Mouse (Mus musculus): ENCODE results near the gene Tmod1. TPM values are rescaled to one million over a fixed set of nuclear protein-coding genes. Genes with fewer than 3 reads are reported as not detected.

The Tmod1 gene
- polyA plus RNA-seq (2012; rRNA removed), result 2.9 and 5.2 TPM in 2 replicates

- Histone ChIP-seq H3K4me1 (ENCODE audit: control insufficient read depth, insufficient read depth, insufficient read length) (peaks cover 4% of the 10 kb centered on the region; the same call in 1 of the 2 replicates), H3K27ac (ENCODE audit: insufficient read depth, low read length) (no peak within 1 kb of the TSS; the same call in 1 of the 2 replicates), H3K27me3 (ENCODE audit: control insufficient read depth, insufficient read depth, low read length) (peaks cover 7% of the 10 kb centered on the region), H3K36me3 (ENCODE audit: control insufficient read depth, insufficient read depth, low read length) (no peaks in the 10 kb centered on the region), H3K4me3 (ENCODE audit: extremely low read depth, insufficient read depth, insufficient read length) (peak within 1 kb of the TSS; percentile 56)
- under 1% methylated on average over 71 of the region's 72 CpGs for WGBS
- TF ChIP-seq POLR2A (IDR thresholded peaks at IDR 0.05; ENCODE audit: low read depth, low read length) (no peak), CTCF (IDR thresholded peaks at IDR 0.05; ENCODE audit: extremely low read depth, insufficient read depth, insufficient read length, insufficient replicate concordance) (no peak)
- peak in 1 of 2 experiments; percentile 18 for DNase-seq (ENCODE audit: low read depth in 1 of 2, low spot score in 2 of 2)
These were observed at the start of gene Tmod1 for GRCm38 (mm10) chr4:46038892-46039751. Tmod1 (plus strand) TSS chr4:46038935.

GRCm38 (mm10) chr4:45990427-45991135, 48.2 kb upstream of the Tmod1 start:
- TF ChIP-seq CTCF (IDR thresholded peaks at IDR 0.05; ENCODE audit: extremely low read depth, insufficient read depth, insufficient read length, insufficient replicate concordance), result no peak
- TF ChIP-seq POLR2A (IDR thresholded peaks at IDR 0.05; ENCODE audit: low read depth, low read length), result no peak
- Histone ChIP-seq H3K4me1 (ENCODE audit: control insufficient read depth, insufficient read depth, insufficient read length) (no peaks in the 10 kb centered on the region), H3K4me3 (ENCODE audit: extremely low read depth, insufficient read depth, insufficient read length) (no peak overlapping the region), H3K36me3 (ENCODE audit: control insufficient read depth, insufficient read depth, low read length) (peaks cover 19% of the 10 kb centered on the region), H3K27me3 (ENCODE audit: control insufficient read depth, insufficient read depth, low read length) (no peaks in the 10 kb centered on the region), H3K27ac (ENCODE audit: insufficient read depth, low read length) (no peak overlapping the region)
- WGBS, result 86% methylated on average over 6 of the region's 6 CpGs
- DNase-seq (ENCODE audit: low read depth in 1 of 2, low spot score in 2 of 2), result no peak

- WGBS, result 91% methylated on average over 4 of the region's 4 CpGs
- Histone ChIP-seq H3K27me3 (ENCODE audit: control insufficient read depth, insufficient read depth, low read length) (no peaks in the 10 kb centered on the region), H3K36me3 (ENCODE audit: control insufficient read depth, insufficient read depth, low read length) (peaks cover 5% of the 10 kb centered on the region), H3K4me3 (ENCODE audit: extremely low read depth, insufficient read depth, insufficient read length) (no peak overlapping the region), H3K27ac (ENCODE audit: insufficient read depth, low read length) (no peak overlapping the region), H3K4me1 (ENCODE audit: control insufficient read depth, insufficient read depth, insufficient read length) (no peaks in the 10 kb centered on the region)
- DNase-seq (ENCODE audit: low read depth in 1 of 2, low spot score in 2 of 2), result no peak
- TF ChIP-seq POLR2A (IDR thresholded peaks at IDR 0.05; ENCODE audit: low read depth, low read length) (no peak), CTCF (IDR thresholded peaks at IDR 0.05; ENCODE audit: extremely low read depth, insufficient read depth, insufficient read length, insufficient replicate concordance) (no peak)
These were observed 40.2 kb upstream of the Tmod1 start for GRCm38 (mm10) chr4:45998536-45998935.

- Histone ChIP-seq H3K27me3 (ENCODE audit: control insufficient read depth, insufficient read depth, low read length) (no peaks in the 10 kb centered on the region), H3K4me3 (ENCODE audit: extremely low read depth, insufficient read depth, insufficient read length) (no peak overlapping the region), H3K36me3 (ENCODE audit: control insufficient read depth, insufficient read depth, low read length) (peaks cover 2% of the 10 kb centered on the region; the same call in 1 of the 2 replicates), H3K4me1 (ENCODE audit: control insufficient read depth, insufficient read depth, insufficient read length) (no peaks in the 10 kb centered on the region), H3K27ac (ENCODE audit: insufficient read depth, low read length) (no peak overlapping the region)
- TF ChIP-seq POLR2A (IDR thresholded peaks at IDR 0.05; ENCODE audit: low read depth, low read length), result no peak
- TF ChIP-seq CTCF (IDR thresholded peaks at IDR 0.05; ENCODE audit: extremely low read depth, insufficient read depth, insufficient read length, insufficient replicate concordance), result no peak
- WGBS, result 60% methylated on average over 5 of the region's 5 CpGs
- DNase-seq (ENCODE audit: low read depth in 1 of 2, low spot score in 2 of 2), result no peak
These were observed 30.5 kb upstream of the Tmod1 start for GRCm38 (mm10) chr4:46008142-46008793.

- no peak for DNase-seq (ENCODE audit: low read depth in 1 of 2, low spot score in 2 of 2)
- Histone ChIP-seq H3K27ac (ENCODE audit: insufficient read depth, low read length) (no peak overlapping the region), H3K27me3 (ENCODE audit: control insufficient read depth, insufficient read depth, low read length) (no peaks in the 10 kb centered on the region), H3K36me3 (ENCODE audit: control insufficient read depth, insufficient read depth, low read length) (peaks cover 3% of the 10 kb centered on the region), H3K4me1 (ENCODE audit: control insufficient read depth, insufficient read depth, insufficient read length) (no peaks in the 10 kb centered on the region), H3K4me3 (ENCODE audit: extremely low read depth, insufficient read depth, insufficient read length) (no peak overlapping the region)
- 86% methylated on average over 2 of the region's 2 CpGs for WGBS
- TF ChIP-seq CTCF (IDR thresholded peaks at IDR 0.05; ENCODE audit: extremely low read depth, insufficient read depth, insufficient read length, insufficient replicate concordance), result no peak
- no peak for TF ChIP-seq POLR2A (IDR thresholded peaks at IDR 0.05; ENCODE audit: low read depth, low read length)
These were observed 27.0 kb upstream of the Tmod1 start for GRCm38 (mm10) chr4:46011698-46012097.

GRCm38 (mm10) chr4:46015605-46016004, 23.1 kb upstream of the Tmod1 start:
- Histone ChIP-seq H3K27me3 (ENCODE audit: control insufficient read depth, insufficient read depth, low read length) (no peaks in the 10 kb centered on the region), H3K36me3 (ENCODE audit: control insufficient read depth, insufficient read depth, low read length) (peaks cover 8% of the 10 kb centered on the region), H3K4me1 (ENCODE audit: control insufficient read depth, insufficient read depth, insufficient read length) (no peaks in the 10 kb centered on the region), H3K27ac (ENCODE audit: insufficient read depth, low read length) (no peak overlapping the region), H3K4me3 (ENCODE audit: extremely low read depth, insufficient read depth, insufficient read length) (no peak overlapping the region)
- WGBS, result 86% methylated on average over 1 of the region's 1 CpGs
- no peak for DNase-seq (ENCODE audit: low read depth in 1 of 2, low spot score in 2 of 2)
- TF ChIP-seq CTCF (IDR thresholded peaks at IDR 0.05; ENCODE audit: extremely low read depth, insufficient read depth, insufficient read length, insufficient replicate concordance) (no peak), POLR2A (IDR thresholded peaks at IDR 0.05; ENCODE audit: low read depth, low read length) (no peak)

Data from spleen, adult 2 months (tissue).